Mouse (Mus musculus): ENCODE data around the gene Hdgfl3.

- TF ChIP-seq CTCF (IDR thresholded peaks at IDR 0.05) (peak; percentile 86), EP300 (IDR thresholded peaks at IDR 0.05) (no peak)
Measured at GRCm38 (mm10) chr7:81959704-81960103, 25.4 kb upstream of the Hdgfl3 start.
